Mouse (Mus musculus) hindbrain, embryonic 13.5 days (tissue): ENCODE data around the gene Cnot3. TPM values are rescaled to one million over a fixed set of nuclear protein-coding genes. Genes with fewer than 3 reads are reported as not detected.

Experiments used
- ATAC-seq: fragments of 200-750 bp; cut with Nextera tagmentation; 2 replicates; pipeline ENCODE4 v1.8.0; 2017; ENCODE audit warnings: moderate TSS enrichment; ENCODE audit not compliant: low FRiP score
- H3K27ac ChIP-seq: fragments of 300-500 bp; sonication (generic); 2 replicates; pipeline ENCODE4 v1.5.1; 2015; ENCODE audit warnings: inconsistent platforms, mild to moderate bottlenecking, moderate library complexity
- H3K27me3 ChIP-seq: fragments of 300-500 bp; sonication (generic); 2 replicates; pipeline ENCODE4 v1.6.1; 2015; ENCODE audit warnings: mild to moderate bottlenecking, inconsistent platforms
- H3K36me3 ChIP-seq: fragments of 300-500 bp; sonication (generic); 2 replicates; pipeline ENCODE4 v1.6.1; 2015; ENCODE audit warnings: mild to moderate bottlenecking, inconsistent platforms
- H3K4me1 ChIP-seq: fragments of 300-500 bp; sonication (generic); replicated peaks from 2 replicates; pipeline ENCODE4 v1.6.1; 2015; ENCODE audit warnings: inconsistent platforms
- H3K4me2 ChIP-seq: fragments of 300-500 bp; sonication (generic); 2 replicates; pipeline ENCODE4 v1.6.1; 2015; ENCODE audit warnings: inconsistent platforms, mild to moderate bottlenecking, moderate library complexity
- H3K4me3 ChIP-seq: fragments of 300-500 bp; sonication (generic); 2 replicates; pipeline ENCODE4 v1.5.1; 2015; ENCODE audit warnings: mild to moderate bottlenecking, inconsistent platforms
- H3K9ac ChIP-seq: fragments of 300-500 bp; sonication (generic); 2 replicates; pipeline ENCODE4 v1.6.1; 2015; ENCODE audit warnings: mild to moderate bottlenecking, inconsistent platforms
- H3K9me3 ChIP-seq: fragments of 300-500 bp; sonication (generic); 2 replicates; pipeline ENCODE4 v1.6.1; 2016; ENCODE audit warnings: inconsistent platforms
- WGBS: fragments of 180-500 bp; shearing (Covaris S2); methylation state at CpG from one replicate; pipeline ENCODE4 v1.1.7; 2015; 5-methylcytosine and 5-hydroxymethylcytosine counted together
- polyA plus RNA-seq: library from polyadenylated mRNA; unstranded; fragments of >200 nt; fragmentation: Nextera tagmentation; extraction: Ambion mirVana; gene quantifications from 2 replicates; pipeline ENCODE4 v1.2.1, GENCODE M21; 2015

Cnot3 gene
- polyA plus RNA-seq, 1 experiment from 2014 or later, result 47.1 TPM

DNA sequence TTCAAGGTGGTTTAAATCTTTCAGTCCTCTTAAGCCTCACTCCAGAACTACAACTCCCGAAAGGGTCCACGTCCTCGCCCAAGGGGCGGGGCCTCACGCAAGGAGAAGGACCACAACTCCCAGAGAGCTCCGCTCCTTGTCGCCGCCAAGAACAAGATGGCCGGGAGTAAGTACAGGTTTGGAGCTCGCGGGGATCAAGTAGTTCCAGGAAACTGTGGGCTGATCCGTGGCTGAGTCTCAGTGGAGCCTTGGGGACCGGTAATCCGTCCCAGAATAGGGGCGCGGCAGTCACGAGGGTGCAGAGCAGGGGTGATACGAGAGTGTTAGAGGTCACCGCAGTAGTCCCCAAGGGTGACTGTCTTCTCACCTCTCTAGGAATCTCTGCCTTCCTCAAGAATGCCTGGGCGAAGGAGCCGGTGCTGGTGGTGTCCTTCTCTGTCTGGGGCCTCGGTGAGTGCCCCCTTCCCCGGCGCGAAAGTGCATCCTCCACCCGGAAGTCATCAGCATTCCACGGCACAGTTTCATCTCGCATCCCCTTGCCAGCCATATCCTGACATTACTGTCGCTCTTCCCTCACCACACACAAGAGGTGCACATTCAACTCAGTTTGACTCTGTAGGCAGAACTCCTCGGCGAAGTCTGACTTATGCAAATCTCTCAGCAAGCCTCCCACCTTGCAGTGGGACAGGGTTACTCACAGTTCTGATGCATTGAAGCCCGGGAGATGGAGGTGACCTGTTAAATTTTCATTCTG lies 27.6 kb upstream of the Cnot3 start, which contains the start of gene Ndufa3:
TSS of gene Ndufa3 (plus strand) at position 132 of the 754 bp plus-strand sequence.
- ATAC-seq, result peak; percentile 96
- H3K27ac ChIP-seq, result peak within 1 kb of the TSS; percentile 78
- H3K9me3 ChIP-seq, result no peaks in the 10 kb centered on the region
- peak within 1 kb of the TSS; percentile 92 for H3K4me2 ChIP-seq
- no peaks in the 10 kb centered on the region for H3K27me3 ChIP-seq
- H3K4me3 ChIP-seq, result peak within 1 kb of the TSS; percentile 72
- peak within 1 kb of the TSS; percentile 88 for H3K9ac ChIP-seq
- WGBS, result 2% methylated on average over 32 of the region's 32 CpGs
- H3K36me3 ChIP-seq, result peaks cover 34% of the 10 kb centered on the region
- peaks cover 18% of the 10 kb centered on the region for H3K4me1 ChIP-seq

DNA sequence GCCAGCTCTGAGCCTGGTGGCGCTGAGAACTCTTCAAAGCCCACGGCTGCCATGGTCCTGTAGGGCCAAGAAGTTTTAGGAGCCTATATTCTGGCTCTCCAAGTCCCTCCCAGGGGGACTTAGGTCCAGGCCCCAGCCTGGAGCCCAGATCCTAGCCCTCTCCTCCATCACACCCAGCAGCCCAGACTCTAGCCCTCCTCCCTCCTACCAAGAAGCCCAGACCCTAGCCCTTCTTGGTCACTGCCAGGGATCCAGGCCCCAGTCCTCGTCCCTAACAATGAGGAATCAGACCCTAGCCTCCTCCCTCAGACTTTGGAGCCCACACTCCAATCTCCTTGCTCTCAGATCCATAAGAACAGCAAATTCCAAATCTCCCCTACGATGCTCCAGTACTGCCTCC lies 16.0 kb upstream of the Cnot3 start:
- H3K36me3 ChIP-seq, result peaks cover 50% of the 10 kb centered on the region
- H3K4me3 ChIP-seq, result peak overlapping the region; percentile 69
- H3K27ac ChIP-seq, result peak overlapping the region; percentile 87
- peak overlapping the region; percentile 93 for H3K9ac ChIP-seq
- no peaks in the 10 kb centered on the region for H3K27me3 ChIP-seq
- peaks cover 38% of the 10 kb centered on the region for H3K4me1 ChIP-seq
- WGBS, result 36% methylated on average over 4 of the region's 4 CpGs
- peak; percentile 67 for ATAC-seq
- peak overlapping the region; percentile 99 for H3K4me2 ChIP-seq
- H3K9me3 ChIP-seq, result no peaks in the 10 kb centered on the region

DNA sequence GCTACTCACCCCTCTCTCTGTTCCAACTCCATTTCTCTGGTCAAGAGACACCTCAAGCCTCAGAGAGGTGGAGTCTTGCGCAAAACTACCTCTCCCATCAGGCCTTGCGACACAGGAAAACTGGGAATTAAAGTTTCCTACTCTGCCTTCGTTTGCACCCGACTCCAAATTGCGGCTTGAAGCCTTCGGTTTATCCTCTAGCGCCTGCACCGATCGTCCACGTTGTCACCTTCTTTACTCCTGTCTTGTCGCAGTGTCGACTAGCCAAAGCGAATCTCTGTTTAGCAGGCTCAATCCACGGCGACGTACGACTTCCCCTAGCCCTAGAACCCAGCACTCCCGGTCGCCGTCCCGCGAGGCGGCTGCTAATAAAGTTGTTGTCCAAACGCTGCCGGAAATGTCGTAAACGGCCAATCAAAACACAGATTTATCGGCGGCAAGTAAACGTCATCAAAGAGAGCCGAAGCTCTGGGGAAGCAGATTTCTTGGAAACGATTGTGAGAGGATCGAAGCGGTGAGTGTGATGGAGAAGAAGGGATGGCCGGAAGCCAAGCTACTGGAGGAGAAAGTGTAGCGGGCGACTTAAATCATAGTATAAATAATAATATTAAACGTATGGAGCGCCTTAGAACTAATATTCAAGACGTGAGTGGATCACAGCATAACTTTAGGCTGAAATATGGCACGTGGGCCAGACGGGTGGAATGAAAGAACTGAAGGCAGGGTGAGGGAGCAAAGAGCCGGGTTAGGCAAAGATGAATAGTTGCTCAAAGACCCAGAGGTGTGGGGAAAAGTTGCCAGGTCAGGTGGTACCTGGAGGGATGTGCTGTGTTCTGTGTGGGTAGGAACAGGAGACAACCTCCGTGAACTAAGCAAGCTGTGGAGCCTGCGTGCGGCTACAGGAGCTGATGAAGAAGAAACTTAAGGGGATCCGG lies 15.3 kb upstream of the Cnot3 start, which contains the start of the genes Tfpt and Prpf31:
TSS of gene Tfpt (minus strand) at position 387 of the 935 bp plus-strand sequence.
TSS of gene Prpf31 (plus strand) at position 443 of the 935 bp plus-strand sequence.
- Histone ChIP-seq H3K36me3 (peaks cover 49% of the 10 kb centered on the region), H3K4me3 (peak within 1 kb of the TSS; percentile 69), H3K27me3 (no peaks in the 10 kb centered on the region), H3K4me2 (peak within 1 kb of the TSS; percentile 99), H3K9me3 (no peaks in the 10 kb centered on the region), H3K9ac (peak within 1 kb of the TSS; percentile 93), H3K4me1 (peaks cover 38% of the 10 kb centered on the region), H3K27ac (peak within 1 kb of the TSS; percentile 87)
- WGBS, result 2% methylated on average over 47 of the region's 47 CpGs
- ATAC-seq, result peak; percentile 89

DNA sequence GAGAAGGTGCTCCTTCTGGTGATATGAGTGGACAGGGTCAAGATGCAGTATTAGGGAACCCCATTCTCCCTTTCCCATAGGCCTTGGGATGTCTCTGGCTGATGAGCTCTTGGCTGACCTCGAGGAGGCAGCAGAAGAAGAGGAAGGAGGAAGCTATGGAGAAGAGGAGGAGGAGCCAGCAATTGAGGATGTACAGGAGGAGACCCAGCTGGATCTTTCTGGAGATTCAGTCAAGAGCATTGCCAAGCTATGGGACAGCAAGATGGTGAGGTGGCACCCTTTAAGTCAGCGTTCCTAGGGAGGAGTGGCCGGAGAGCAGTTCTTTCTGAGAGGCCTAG lies 14.6 kb upstream of the Cnot3 start:
- no peak overlapping the region; the same call in 1 of the 2 replicates for H3K27ac ChIP-seq
- 60% methylated on average over 3 of the region's 3 CpGs for WGBS
- no peaks in the 10 kb centered on the region for H3K27me3 ChIP-seq

DNA sequence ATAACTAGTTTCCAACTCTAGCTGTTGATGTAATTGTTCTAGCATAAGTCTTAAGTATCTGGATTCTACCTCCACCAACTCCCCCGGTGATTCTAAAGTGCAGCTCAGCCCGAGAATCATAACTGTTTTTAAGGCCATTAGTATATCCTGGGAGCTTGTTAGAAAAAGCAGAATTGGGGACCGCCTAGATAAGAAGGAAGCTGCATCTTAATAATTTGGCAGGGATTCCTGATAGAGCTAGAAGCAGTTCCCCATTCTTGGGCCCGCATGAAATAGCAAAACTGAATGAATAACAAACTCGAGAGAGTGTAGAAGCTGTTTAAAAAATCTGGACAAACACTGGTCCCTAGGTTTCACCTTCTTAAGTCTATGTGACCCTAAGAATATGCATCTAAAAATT lies 1.7 kb upstream of the Cnot3 start:
- H3K4me1 ChIP-seq, result peaks cover 34% of the 10 kb centered on the region
- H3K27me3 ChIP-seq, result no peaks in the 10 kb centered on the region; the same call in 1 of the 2 replicates
- no peak for ATAC-seq
- no peak overlapping the region for H3K9ac ChIP-seq
- WGBS, result 75% methylated on average over 5 of the region's 5 CpGs
- no peak overlapping the region for H3K27ac ChIP-seq
- H3K4me3 ChIP-seq, result peak overlapping the region; percentile 43; the same call in 1 of the 2 replicates
- H3K4me2 ChIP-seq, result peak overlapping the region; percentile 64
- peaks cover 34% of the 10 kb centered on the region for H3K36me3 ChIP-seq
- H3K9me3 ChIP-seq, result no peaks in the 10 kb centered on the region

More for the DNA sequence above, 14.6 kb upstream of the Cnot3 start:
- H3K4me1 ChIP-seq, result peaks cover 38% of the 10 kb centered on the region
- no peak for ATAC-seq
- H3K4me3 ChIP-seq, result peak overlapping the region; percentile 69
- H3K36me3 ChIP-seq, result peaks cover 49% of the 10 kb centered on the region
- H3K9ac ChIP-seq, result peak overlapping the region; percentile 93
- H3K9me3 ChIP-seq, result no peaks in the 10 kb centered on the region
- H3K4me2 ChIP-seq, result peak overlapping the region; percentile 96

DNA sequence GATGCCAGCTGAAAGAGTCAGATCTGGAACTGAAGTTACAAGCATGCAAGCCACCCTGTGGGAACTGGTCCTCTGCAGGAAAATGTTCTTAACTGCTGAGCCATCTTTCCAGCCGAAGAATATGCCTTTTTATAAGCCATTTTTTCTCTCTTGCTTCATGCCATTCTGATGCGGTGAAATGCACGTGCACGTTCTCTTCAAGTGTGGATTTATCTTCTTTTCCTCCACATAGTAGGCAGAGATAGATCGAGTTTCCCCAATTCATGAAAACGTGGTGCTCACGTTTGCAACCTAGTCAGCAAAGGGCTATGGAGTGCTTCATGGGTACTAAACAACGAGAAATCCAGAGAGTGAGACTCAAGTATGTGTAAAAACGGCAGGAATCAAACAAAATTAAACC lies 1.2 kb upstream of the Cnot3 start:
- Histone ChIP-seq H3K36me3 (peaks cover 30% of the 10 kb centered on the region), H3K4me3 (peak overlapping the region; percentile 43), H3K9me3 (no peaks in the 10 kb centered on the region), H3K4me2 (peak overlapping the region; percentile 64), H3K9ac (peak overlapping the region; percentile 35; the same call in 1 of the 2 replicates), H3K27ac (0 out of 2 replicates have a peak overlapping the region, but pooled peaks have one; percentile 58), H3K27me3 (no peaks in the 10 kb centered on the region; the same call in 1 of the 2 replicates), H3K4me1 (peaks cover 39% of the 10 kb centered on the region)
- no peak for ATAC-seq
- 24% methylated on average over 9 of the region's 9 CpGs for WGBS

DNA sequence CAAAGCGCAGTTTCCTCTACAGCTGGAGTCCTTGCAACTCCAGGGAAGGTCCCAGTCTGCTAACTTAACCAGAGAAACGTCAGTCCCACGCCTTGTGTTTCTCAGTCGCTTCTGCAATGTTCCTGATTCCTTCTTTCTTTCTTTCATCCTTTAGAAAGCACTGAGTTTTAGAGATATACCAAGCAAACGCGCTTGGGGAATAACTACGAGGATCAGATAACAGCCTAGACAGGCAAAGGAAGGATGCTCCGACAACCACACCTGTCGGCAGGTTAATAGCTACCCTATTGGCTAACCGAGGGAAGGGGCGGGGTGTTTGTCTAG lies 758 bp upstream of the Cnot3 start:
- H3K9ac ChIP-seq, result peak overlapping the region; percentile 35; the same call in 1 of the 2 replicates
- H3K4me1 ChIP-seq, result peaks cover 43% of the 10 kb centered on the region
- peak overlapping the region; percentile 64 for H3K4me2 ChIP-seq
- peak overlapping the region; percentile 43 for H3K4me3 ChIP-seq
- peaks cover 25% of the 10 kb centered on the region for H3K36me3 ChIP-seq
- WGBS, result 3% methylated on average over 11 of the region's 11 CpGs
- peak overlapping the region; percentile 58; the same call in 1 of the 2 replicates for H3K27ac ChIP-seq
- H3K9me3 ChIP-seq, result no peaks in the 10 kb centered on the region
- H3K27me3 ChIP-seq, result no peaks in the 10 kb centered on the region; the same call in 1 of the 2 replicates
- ATAC-seq, result peak; percentile 0; the same call in 1 of the 2 replicates

DNA sequence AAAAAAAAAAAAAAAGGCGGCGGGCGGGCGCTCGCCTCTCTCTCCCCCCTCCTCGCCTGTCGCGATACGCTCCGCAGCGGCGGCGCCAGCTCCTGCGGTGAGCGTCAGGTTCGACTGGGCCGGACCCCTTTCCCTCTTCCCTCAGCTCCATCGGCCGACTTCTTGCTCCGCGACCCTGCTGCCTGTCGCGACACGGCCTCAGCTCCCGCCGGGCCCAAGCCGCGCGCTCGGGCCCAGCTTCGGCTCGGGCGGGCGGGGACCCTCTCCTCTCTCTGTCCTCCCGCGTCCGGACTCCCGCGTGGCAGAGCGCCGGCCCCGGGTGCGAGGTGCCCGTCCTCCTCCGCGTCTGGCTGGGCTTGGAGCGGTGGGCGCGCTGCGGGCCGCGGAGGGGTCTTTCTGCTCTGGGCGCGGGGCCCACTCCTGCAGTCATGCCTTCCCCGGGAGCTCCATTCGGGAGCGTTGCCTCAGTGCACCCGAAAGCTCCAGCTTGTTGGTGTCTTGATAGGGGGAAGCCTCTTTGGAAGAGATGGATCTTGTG lies 489 bp downstream of the Cnot3 start:
- Histone ChIP-seq H3K4me1 (peaks cover 49% of the 10 kb centered on the region), H3K27ac (peak overlapping the region; percentile 97), H3K4me3 (peak overlapping the region; percentile 98), H3K27me3 (no peaks in the 10 kb centered on the region; the same call in 1 of the 2 replicates), H3K36me3 (peaks cover 20% of the 10 kb centered on the region), H3K9me3 (no peaks in the 10 kb centered on the region), H3K4me2 (peak overlapping the region; percentile 85), H3K9ac (peak overlapping the region; percentile 98)
- ATAC-seq, result no peak; the same call in none of the 2 replicates
- 0% methylated on average over 45 of the region's 58 CpGs for WGBS

DNA sequence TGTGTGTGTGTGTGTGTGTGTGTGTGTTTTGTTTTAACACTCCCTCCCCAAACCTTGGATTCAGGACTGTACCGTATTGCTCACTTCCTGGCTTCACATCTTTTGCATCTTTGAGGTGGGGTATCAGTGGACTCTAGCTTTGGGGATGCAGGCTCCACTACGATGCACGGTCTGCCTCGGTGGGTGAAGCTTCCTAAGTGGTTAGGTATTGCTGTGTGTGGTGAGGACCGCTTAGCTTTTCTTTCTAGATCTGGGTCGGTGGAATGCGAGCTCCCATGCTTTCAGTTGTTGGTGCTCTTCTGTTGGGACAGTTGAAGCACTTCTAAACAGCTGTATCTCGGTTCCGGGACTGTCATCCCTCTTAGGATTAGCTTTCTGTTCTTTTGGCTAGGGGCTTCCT lies 1.1 kb downstream of the Cnot3 start:
- peak overlapping the region; percentile 97; the same call in 1 of the 2 replicates for H3K27ac ChIP-seq
- peak overlapping the region; percentile 85 for H3K4me2 ChIP-seq
- H3K4me3 ChIP-seq, result peak overlapping the region; percentile 98
- peaks cover 49% of the 10 kb centered on the region for H3K4me1 ChIP-seq
- H3K27me3 ChIP-seq, result no peaks in the 10 kb centered on the region; the same call in 1 of the 2 replicates
- peak overlapping the region; percentile 98 for H3K9ac ChIP-seq
- no peaks in the 10 kb centered on the region for H3K9me3 ChIP-seq
- no peak for ATAC-seq
- WGBS, result 25% methylated on average over 9 of the region's 9 CpGs
- H3K36me3 ChIP-seq, result peaks cover 20% of the 10 kb centered on the region

DNA sequence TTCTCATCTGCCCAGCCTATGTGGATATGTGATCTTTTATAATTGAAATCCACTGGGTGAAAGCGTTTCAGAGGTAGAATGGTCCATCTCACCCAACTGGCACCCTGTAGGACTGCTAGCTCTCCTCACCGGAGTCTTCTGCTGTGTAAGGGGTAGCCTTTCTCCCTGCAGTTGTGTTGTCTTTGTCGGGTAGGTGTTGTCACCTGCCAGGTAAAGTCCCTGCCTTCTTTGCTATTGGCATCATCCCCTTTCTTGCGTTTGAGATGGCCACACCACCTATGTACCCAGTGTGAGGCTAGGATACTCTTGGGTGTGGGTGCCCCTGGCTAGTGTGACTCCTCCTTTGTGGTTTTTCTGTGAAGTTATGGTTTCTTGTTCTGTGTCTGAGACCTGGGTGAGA lies 1.6 kb downstream of the Cnot3 start:
- Histone ChIP-seq H3K4me3 (peak overlapping the region; percentile 98), H3K36me3 (peaks cover 20% of the 10 kb centered on the region), H3K4me1 (peaks cover 49% of the 10 kb centered on the region), H3K4me2 (peak overlapping the region; percentile 85), H3K9me3 (no peaks in the 10 kb centered on the region), H3K27ac (no peak overlapping the region), H3K27me3 (no peaks in the 10 kb centered on the region; the same call in 1 of the 2 replicates), H3K9ac (peak overlapping the region; percentile 98)
- 61% methylated on average over 4 of the region's 4 CpGs for WGBS
- ATAC-seq, result no peak

DNA sequence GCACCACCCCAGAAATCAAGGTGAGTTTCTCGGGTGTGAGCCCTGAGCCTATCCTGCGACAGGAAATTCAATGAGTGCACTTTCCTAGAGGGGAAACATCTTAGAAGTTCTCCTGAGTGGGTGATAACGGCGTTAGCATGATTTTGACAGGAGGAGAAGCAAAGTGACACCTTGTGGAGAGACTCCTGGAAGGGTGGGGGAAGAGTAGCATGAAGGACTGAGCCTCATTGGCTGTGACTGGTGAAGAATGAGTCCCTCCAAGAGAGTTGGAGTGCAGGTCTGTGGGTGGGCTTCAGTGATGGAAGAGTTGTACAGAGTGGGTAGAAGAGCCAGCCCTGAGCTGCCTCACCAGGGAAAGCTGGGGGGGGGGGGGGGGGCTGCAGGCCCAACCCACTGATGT lies 11.9 kb downstream of the Cnot3 start:
- no peak overlapping the region for H3K4me3 ChIP-seq
- H3K27ac ChIP-seq, result no peak overlapping the region
- H3K9ac ChIP-seq, result no peak overlapping the region
- 94% methylated on average over 4 of the region's 4 CpGs for WGBS
- 0 out of 2 replicates have a peak, but pooled peaks cover 3% of the 10 kb centered on the region for H3K4me1 ChIP-seq
- H3K27me3 ChIP-seq, result no peaks in the 10 kb centered on the region
- ATAC-seq, result no peak
- no peak overlapping the region for H3K4me2 ChIP-seq
- peaks cover 99% of the 10 kb centered on the region for H3K36me3 ChIP-seq
- H3K9me3 ChIP-seq, result no peaks in the 10 kb centered on the region
